Mouse (Mus musculus) CH12.LX (cell line): ENCODE results near the gene Kif26b. TPM values are rescaled to one million over a fixed set of nuclear protein-coding genes. Genes with fewer than 3 reads are reported as not detected.

Experiments
- DNase-seq: peaks from one replicate; pipeline ENCODE4 v3.0.0-alpha.2; 2013; ENCODE audit errors: extremely low read depth
- H3K27ac ChIP-seq: 2 replicates; pipeline ENCODE4 v1.5.1; 2012; ENCODE audit warnings: low read depth, mild to moderate bottlenecking, control low read depth, moderate library complexity; ENCODE audit not compliant: insufficient read depth
- H3K27me3 ChIP-seq: replicated peaks from 2 replicates; pipeline ENCODE3; 2012; ENCODE audit warnings: inconsistent platforms
- H3K36me3 ChIP-seq, 2 experiments: replicated peaks in 1 of 2; 2 replicates each; pipeline versions ENCODE3 to v1.6.1; 2012; ENCODE audit warnings: inconsistent platforms in 1 of 2, low read length in 1 of 2, mild to moderate bottlenecking in 1 of 2, mixed read lengths in 1 of 2, moderate library complexity in 1 of 2; ENCODE audit not compliant: control insufficient read depth in 1 of 2, insufficient read depth in 1 of 2
- H3K4me1 ChIP-seq, 2 experiments: 2 replicates each; pipeline ENCODE4 v1.6.1; 2012; ENCODE audit warnings: inconsistent platforms in 1 of 2, moderate library complexity in 1 of 2; ENCODE audit not compliant: insufficient read depth in 2 of 2, control insufficient read depth in 1 of 2
- H3K4me2 ChIP-seq: 2 replicates; pipeline ENCODE4 v1.6.1; 2012; ENCODE audit warnings: low read depth, mild to moderate bottlenecking, control low read depth; ENCODE audit not compliant: poor library complexity, insufficient read depth, severe bottlenecking
- H3K4me3 ChIP-seq, 3 experiments: fragments of 150-350 bp in 1 of 3; sonication (generic) in 1 of 3; replicated peaks in 1 of 3; 2 replicates each; pipeline versions ENCODE3 to v1.5.1; 2011 to 2012; ENCODE audit warnings: low read depth in 2 of 3, low read length in 2 of 3, mild to moderate bottlenecking in 2 of 3, moderate library complexity in 2 of 3, control low read depth in 1 of 3, improper control_type of control experiment in 1 of 3, inconsistent platforms in 1 of 3, mixed read lengths in 1 of 3; ENCODE audit not compliant: poor library complexity in 1 of 3
- H3K79me2 ChIP-seq: replicated peaks from 2 replicates; pipeline ENCODE4 v1.6.1; 2012; ENCODE audit warnings: mild to moderate bottlenecking, moderate library complexity; ENCODE audit not compliant: control insufficient read depth, poor library complexity, insufficient read depth, severe bottlenecking; ENCODE audit errors: extremely low read depth
- H3K9ac ChIP-seq: 2 replicates; pipeline ENCODE4 v1.6.1; 2012; ENCODE audit warnings: low read depth, mild to moderate bottlenecking, control low read depth, moderate library complexity; ENCODE audit not compliant: insufficient read depth
- H3K9me3 ChIP-seq: replicated peaks from 2 replicates; pipeline ENCODE3; 2012; ENCODE audit warnings: low read length, inconsistent platforms, mixed read lengths
- BHLHE40 ChIP-seq: IDR thresholded peaks from 2 replicates; pipeline ENCODE4 v1.6.1; 2011; ENCODE audit warnings: mild to moderate bottlenecking, low read depth, low read length, improper control_type of control experiment
- CHD1 ChIP-seq: IDR thresholded peaks from 2 replicates; pipeline ENCODE4 v1.6.1; 2012; ENCODE audit warnings: low read depth, low read length, improper control_type of control experiment, inconsistent platforms
- CTCF ChIP-seq, 2 experiments: IDR thresholded peaks in 1 of 2; conservative IDR thresholded peaks in 1 of 2; 2 replicates each; pipeline ENCODE4 v1.5.1; 2011 to 2012; ENCODE audit warnings: low read depth in 2 of 2, low read length in 2 of 2, improper control_type of control experiment in 1 of 2, inconsistent platforms in 1 of 2, mild to moderate bottlenecking in 1 of 2, moderate library complexity in 1 of 2
- E2F4 ChIP-seq: IDR thresholded peaks from 2 replicates; pipeline ENCODE4 v1.6.1; 2011; ENCODE audit warnings: low read depth, low read length, improper control_type of control experiment; ENCODE audit not compliant: insufficient replicate concordance
- ELF1 ChIP-seq: IDR thresholded peaks from 2 replicates; pipeline ENCODE4 v1.6.1; 2014; ENCODE audit warnings: low read depth, mild to moderate bottlenecking, inconsistent platforms, low read length, improper control_type of control experiment
- ETS1 ChIP-seq: conservative IDR thresholded peaks from 2 replicates; pipeline ENCODE4 v1.6.1; 2012; ENCODE audit warnings: low read depth, mild to moderate bottlenecking, inconsistent platforms, low read length, improper control_type of control experiment, moderate library complexity
- GABPA ChIP-seq: IDR thresholded peaks from 2 replicates; pipeline ENCODE4 v1.6.1; 2012; ENCODE audit warnings: low read depth, low read length, improper control_type of control experiment, inconsistent platforms; ENCODE audit not compliant: insufficient replicate concordance
- HCFC1 ChIP-seq: IDR thresholded peaks from 2 replicates; pipeline ENCODE4 v1.6.1; 2012; ENCODE audit warnings: low read depth, mild to moderate bottlenecking, inconsistent platforms, low read length, improper control_type of control experiment
- JUN ChIP-seq: IDR thresholded peaks from 2 replicates; pipeline ENCODE4 v1.6.1; 2011; ENCODE audit warnings: low read depth, mild to moderate bottlenecking, low read length, improper control_type of control experiment, moderate library complexity; ENCODE audit not compliant: insufficient read depth
- KAT2A ChIP-seq: IDR thresholded peaks from 2 replicates; pipeline ENCODE4 v1.6.1; 2012; ENCODE audit warnings: low read length, improper control_type of control experiment, inconsistent platforms; ENCODE audit not compliant: insufficient replicate concordance
- MAZ ChIP-seq: IDR thresholded peaks from 2 replicates; pipeline ENCODE4 v1.6.1; 2012; ENCODE audit warnings: low read depth, mild to moderate bottlenecking, inconsistent platforms, low read length, improper control_type of control experiment, moderate library complexity
- MEF2A ChIP-seq: IDR thresholded peaks from 2 replicates; pipeline ENCODE4 v1.6.1; 2014; ENCODE audit warnings: low read depth, mild to moderate bottlenecking, inconsistent platforms, low read length, improper control_type of control experiment, borderline replicate concordance
- MXI1 ChIP-seq: IDR thresholded peaks from 2 replicates; pipeline ENCODE4 v1.6.1; 2011; ENCODE audit warnings: mild to moderate bottlenecking, low read depth, low read length, improper control_type of control experiment
- MYC ChIP-seq: IDR thresholded peaks from 2 replicates; pipeline ENCODE4 v1.6.1; 2011; ENCODE audit warnings: low read depth, mild to moderate bottlenecking, improper control_type of control experiment, low read length
- NRF1 ChIP-seq: IDR thresholded peaks from 2 replicates; pipeline ENCODE4 v1.6.1; 2014; ENCODE audit warnings: low read depth, mild to moderate bottlenecking, inconsistent platforms, low read length, improper control_type of control experiment, moderate library complexity
- PAX5 ChIP-seq: IDR thresholded peaks from 2 replicates; pipeline ENCODE4 v1.6.1; 2012; ENCODE audit warnings: low read length, inconsistent platforms, mixed read lengths
- POLR2A ChIP-seq: IDR thresholded peaks from 2 replicates; pipeline ENCODE4 v1.6.1; 2011; ENCODE audit warnings: low read depth, mild to moderate bottlenecking, improper control_type of control experiment, low read length
- POLR2AphosphoS2 ChIP-seq: IDR thresholded peaks from 2 replicates; pipeline ENCODE4 v1.6.1; 2011; ENCODE audit warnings: low read depth, low read length, improper control_type of control experiment
- RAD21 ChIP-seq: IDR thresholded peaks from 2 replicates; pipeline ENCODE4 v1.6.1; 2011; ENCODE audit warnings: low read depth, mild to moderate bottlenecking, low read length, improper control_type of control experiment, moderate library complexity
- RCOR1 ChIP-seq: conservative IDR thresholded peaks from 2 replicates; pipeline ENCODE4 v1.6.1; 2012; ENCODE audit warnings: low read depth, mild to moderate bottlenecking, inconsistent platforms, low read length, improper control_type of control experiment
- SIN3A ChIP-seq: IDR thresholded peaks from 2 replicates; pipeline ENCODE4 v1.6.1; 2012; ENCODE audit warnings: low read length, improper control_type of control experiment, inconsistent platforms
- TCF12 ChIP-seq: IDR thresholded peaks from 2 replicates; pipeline ENCODE4 v1.6.1; 2014; ENCODE audit warnings: low read depth, mild to moderate bottlenecking, inconsistent platforms, low read length, improper control_type of control experiment
- UBTF ChIP-seq: IDR thresholded peaks from 2 replicates; pipeline ENCODE4 v1.6.1; 2012; ENCODE audit warnings: low read depth, mild to moderate bottlenecking, inconsistent platforms, low read length, improper control_type of control experiment, moderate library complexity
- USF1 ChIP-seq: IDR thresholded peaks from 2 replicates; pipeline ENCODE4 v1.6.1; 2014; ENCODE audit warnings: low read depth, mild to moderate bottlenecking, inconsistent platforms, low read length, improper control_type of control experiment
- USF2 ChIP-seq: conservative IDR thresholded peaks from 2 replicates; pipeline ENCODE4 v1.6.1; 2011; ENCODE audit warnings: low read depth, low read length, improper control_type of control experiment
- ZC3H11A ChIP-seq: IDR thresholded peaks from 2 replicates; pipeline ENCODE4 v1.6.1; 2012; ENCODE audit warnings: low read depth, mild to moderate bottlenecking, inconsistent platforms, low read length, improper control_type of control experiment
- ZKSCAN1 ChIP-seq: IDR thresholded peaks from 2 replicates; pipeline ENCODE4 v1.6.1; 2012; ENCODE audit warnings: low read depth, inconsistent platforms, low read length, improper control_type of control experiment, borderline replicate concordance
- dilution Hi-C: fragments of 300-500 bp; cut with MboI; formaldehyde crosslinking; loops from 2 replicates; pipeline ENCODE4 v1.14.3; 2020; ENCODE audit warnings: low sequenced_read_pairs; ENCODE audit not compliant: extremely low pct_unique_long_range_greater_than_20kb, extremely low pct_ligation_motif_present
- in situ Hi-C: fragments of 300-500 bp; cut with MboI; formaldehyde crosslinking; loops from 3 replicates; pipeline ENCODE4 v1.14.3; 2019; ENCODE audit warnings: low sequenced_read_pairs, low pct_ligation_motif_present, low pct_unique_long_range_greater_than_20kb, mixed read lengths
- polyA plus RNA-seq: library from polyadenylated mRNA; unstranded; fragments of >175 nt; gene quantifications from 2 replicates; pipeline ENCODE4 v1.2.1, GENCODE M21; 2012; ENCODE audit warnings: low read depth; ENCODE audit not compliant: insufficient read length
- total RNA-seq, 2 experiments: library from RNA; depleted of rRNA; stranded (reverse); fragments of 300-350 nt in 1 of 2; fragments of >200 nt in 1 of 2; gene quantifications; 2 replicates each; pipeline ENCODE4 v1.2.3; 2012 to 2014

Kif26b gene
- total and polyA plus RNA-seq, 3 experiments, result 0.09 TPM; not detected in 2

DNA sequence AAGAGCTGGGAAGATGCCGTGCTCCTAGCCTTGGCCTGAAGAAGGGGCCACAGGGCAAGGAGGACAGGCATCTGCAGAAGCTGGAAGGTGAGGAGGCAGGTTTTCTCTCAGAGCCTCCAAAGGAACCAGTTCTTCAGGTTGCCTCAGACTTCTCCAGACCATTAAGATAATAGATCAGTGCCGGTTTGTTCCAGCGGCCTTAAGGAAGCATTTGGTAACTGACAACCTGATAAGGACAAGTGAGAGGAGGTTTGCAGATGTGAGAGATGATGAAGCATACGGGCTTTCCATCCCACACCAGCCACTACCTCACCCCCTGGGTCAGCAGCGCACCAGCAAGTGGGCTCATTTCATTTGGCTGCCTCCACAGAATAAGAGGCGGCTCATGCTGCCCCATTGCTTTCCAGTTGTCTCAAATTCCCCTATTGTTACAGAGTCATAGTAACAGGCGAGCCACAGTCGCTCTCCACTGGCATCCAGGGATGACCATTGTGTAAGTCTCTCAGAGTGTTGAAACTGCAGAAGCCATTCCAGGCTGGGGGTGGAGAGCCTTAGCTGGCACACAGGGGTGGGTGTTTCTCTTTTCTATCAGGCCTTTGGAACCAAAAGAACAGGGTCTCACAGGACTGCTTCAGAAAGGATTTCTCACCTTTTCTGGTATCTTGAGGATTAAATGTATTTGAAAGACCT lies 156.2 kb downstream of the Kif26b start:
- no peak overlapping the region for H3K4me2 ChIP-seq
- no peaks in the 10 kb centered on the region for H3K9me3 ChIP-seq
- dilution Hi-C loops, result no loop called here
- no peak overlapping the region for H3K9ac ChIP-seq
- in situ Hi-C loops, result no loop called here
- H3K27me3 ChIP-seq, result no peaks in the 10 kb centered on the region
- TF ChIP-seq CTCF (conservative IDR thresholded peaks at IDR 0.05 in 1 of 2, IDR thresholded peaks at IDR 0.05 in 1 of 2; ENCODE audit: low read depth in 2 of 2, low read length in 2 of 2) (no peak), E2F4 (no peak), TCF12 (no peak), RAD21 (no peak), PAX5 (no peak), ETS1 (no peak), MYC (no peak), UBTF (no peak), NRF1 (no peak), CHD1 (no peak), USF1 (no peak), BHLHE40 (no peak), POLR2A (no peak), JUN (no peak), USF2 (no peak), SIN3A (no peak)
- DNase-seq, result no peak
- no peaks in the 10 kb centered on the region for H3K36me3 ChIP-seq
- H3K79me2 ChIP-seq, result no peaks in the 10 kb centered on the region
- no peaks in the 10 kb centered on the region; a peak in 2 of 4 replicates for H3K4me1 ChIP-seq
- no peak overlapping the region for H3K4me3 ChIP-seq
- no peak overlapping the region for H3K27ac ChIP-seq

GRCm38 (mm10) chr1:178686881-178687280 lies 158.0 kb downstream of the Kif26b start:
- in situ Hi-C loops, result no loop called here
- H3K4me1 ChIP-seq, result no peaks in the 10 kb centered on the region; a peak in 2 of 4 replicates
- dilution Hi-C loops, result no loop called here
- H3K4me3 ChIP-seq, result no peak overlapping the region
- DNase-seq, result no peak
- TF ChIP-seq KAT2A (no peak), USF2 (no peak), MEF2A (no peak), BHLHE40 (no peak), ZKSCAN1 (no peak), GABPA (no peak), PAX5 (no peak), HCFC1 (no peak), JUN (no peak), USF1 (no peak), MYC (no peak), RCOR1 (no peak), MAZ (no peak), ZC3H11A (no peak), MXI1 (no peak), POLR2AphosphoS2 (no peak), RAD21 (no peak), POLR2A (no peak), ELF1 (no peak)
- TF ChIP-seq, all 38 proteins: peak for 0
- H3K9ac ChIP-seq, result no peak overlapping the region
- H3K4me2 ChIP-seq, result no peak overlapping the region
- H3K79me2 ChIP-seq, result no peaks in the 10 kb centered on the region
- H3K27ac ChIP-seq, result no peak overlapping the region
- H3K36me3 ChIP-seq, result no peaks in the 10 kb centered on the region
- H3K9me3 ChIP-seq, result no peaks in the 10 kb centered on the region
- H3K27me3 ChIP-seq, result no peaks in the 10 kb centered on the region
